Mouse (Mus musculus) thymus, adult 18-20 months (tissue): Measurements from ENCODE around the gene Hoxa9.

ENCODE experiments used
- DNase-seq, 2 experiments: peaks; one replicate each; pipeline ENCODE4 v3.0.0; 2022; ENCODE audit warnings: mixed read lengths in 2 of 2

Hoxa9 gene

DNA sequence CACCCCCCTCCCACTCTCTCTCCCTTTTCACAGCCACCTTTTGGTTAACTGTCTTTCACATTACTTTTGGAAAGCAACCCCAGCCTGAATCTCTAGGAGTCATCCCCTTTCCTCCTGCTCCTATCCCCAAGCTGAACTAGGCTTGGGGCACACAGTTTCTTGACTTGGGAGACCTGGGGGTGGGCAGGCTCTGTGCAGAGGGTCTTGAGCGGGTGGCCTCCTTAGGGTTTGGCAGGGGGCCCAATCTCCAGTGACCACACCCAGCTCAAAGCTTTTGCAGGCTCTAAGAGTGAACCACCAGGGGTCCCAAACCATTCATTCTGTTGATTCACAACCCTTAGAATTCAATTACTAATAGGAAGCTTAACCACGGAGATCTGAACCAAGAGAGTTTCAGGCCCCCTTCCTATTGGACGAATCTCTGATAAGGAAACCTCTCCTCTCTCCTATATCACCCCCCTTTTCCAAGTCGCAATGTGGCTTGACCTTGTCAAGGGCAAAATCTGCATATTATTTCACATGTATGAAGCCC lies 12.0 kb upstream of the Hoxa9 start:
- DNase-seq: no peak

DNA sequence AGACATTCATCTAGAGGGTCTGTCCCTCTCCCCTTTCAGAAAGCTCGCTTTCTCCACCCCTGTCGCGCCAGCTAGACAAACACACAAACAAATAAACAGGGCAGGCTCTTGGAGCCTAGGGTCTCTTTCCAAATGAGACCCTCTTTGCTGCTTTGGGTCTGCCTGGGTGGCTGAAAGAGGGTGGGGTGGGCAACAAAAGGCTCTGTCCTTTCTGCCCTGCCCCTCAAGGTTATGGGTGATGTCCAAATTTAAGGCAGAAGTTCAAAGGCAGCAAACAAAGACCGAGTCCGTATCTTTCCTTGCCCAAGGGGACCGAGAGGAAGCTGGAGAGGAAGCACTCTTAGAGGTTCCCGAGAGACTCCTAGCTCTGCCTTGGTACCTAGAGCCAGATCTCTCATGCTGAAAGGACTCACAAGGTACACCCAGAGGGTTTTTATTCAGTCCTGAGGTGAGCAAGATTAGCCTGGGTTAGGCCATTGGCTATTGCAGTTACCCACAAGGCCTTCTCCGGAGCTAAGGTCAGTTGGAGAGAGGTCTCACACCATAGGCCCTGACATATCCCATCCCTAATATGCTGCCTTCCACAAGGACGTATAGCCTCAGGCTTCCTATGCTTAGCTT lies 10.2 kb upstream of the Hoxa9 start:
- no peak for DNase-seq

DNA sequence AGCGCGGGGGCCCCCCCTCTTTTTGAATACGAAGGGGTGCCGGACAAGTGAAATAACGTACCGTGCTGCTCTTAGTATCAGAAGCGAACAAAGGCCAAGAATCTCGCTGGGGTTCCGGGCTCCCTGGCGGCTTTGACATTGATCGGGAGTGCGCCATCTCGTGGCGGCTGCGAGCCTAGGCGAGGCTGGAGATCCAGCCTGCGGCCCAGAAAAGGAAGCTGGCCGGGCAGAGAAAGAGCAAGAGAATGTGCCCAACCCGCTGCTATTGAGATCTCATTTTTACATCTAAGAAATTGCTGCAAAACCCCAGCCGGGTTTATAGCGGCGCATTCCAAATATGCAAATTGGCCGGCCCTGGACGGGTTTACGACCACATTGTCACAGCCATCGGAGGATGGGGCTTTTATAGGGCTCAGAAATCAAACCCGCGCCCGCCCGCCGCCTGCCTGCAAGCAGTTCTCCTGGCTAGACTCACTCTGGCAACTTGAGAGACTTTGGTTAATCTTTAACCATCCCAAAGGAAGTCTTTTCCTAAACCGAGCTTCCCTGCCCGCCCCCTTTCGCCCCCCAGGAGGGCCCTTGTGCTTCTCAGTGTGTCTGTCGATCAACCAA lies 9.6 kb upstream of the Hoxa9 start, which contains the start of gene Hoxa10:
TSS of gene Hoxa10 (minus strand) at position 466 of the 612 bp plus-strand sequence.
- no peak for DNase-seq

DNA sequence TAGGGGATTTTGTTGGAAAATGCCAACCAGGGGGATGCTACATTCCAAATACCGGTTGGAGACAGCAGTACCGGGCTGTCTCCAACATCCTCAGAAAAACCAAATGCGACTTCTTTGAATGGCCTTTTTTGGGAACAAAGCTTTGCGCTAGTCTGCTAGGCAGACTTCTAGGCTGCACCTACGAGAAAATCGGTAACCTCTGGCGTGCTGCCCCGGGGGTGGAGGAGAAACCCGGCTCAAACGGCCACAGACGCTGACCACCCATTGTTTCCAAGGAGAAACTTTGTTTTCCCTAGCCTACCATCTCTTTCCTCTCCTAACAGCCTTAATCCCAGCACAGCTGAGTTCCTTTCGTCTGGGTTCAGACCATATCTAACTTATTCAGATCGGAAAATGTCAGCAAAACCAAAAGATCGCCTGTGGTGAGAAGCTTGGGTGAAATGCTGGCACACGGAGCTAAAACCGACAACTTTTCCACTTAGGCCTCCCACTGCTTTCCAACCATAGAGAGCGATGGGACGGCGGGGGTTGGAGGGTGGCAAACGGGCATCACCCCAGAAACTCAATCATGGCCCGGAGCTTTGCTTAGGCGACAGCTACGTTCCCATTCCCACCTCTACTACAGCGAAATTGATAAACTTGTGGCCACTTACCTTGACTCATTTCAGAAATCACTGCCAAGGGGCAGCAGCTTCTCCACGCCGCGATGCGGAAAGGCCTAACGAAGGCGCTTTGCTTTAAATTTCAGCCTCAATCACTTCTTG lies 8.9 kb upstream of the Hoxa9 start:
- no peak for DNase-seq

DNA sequence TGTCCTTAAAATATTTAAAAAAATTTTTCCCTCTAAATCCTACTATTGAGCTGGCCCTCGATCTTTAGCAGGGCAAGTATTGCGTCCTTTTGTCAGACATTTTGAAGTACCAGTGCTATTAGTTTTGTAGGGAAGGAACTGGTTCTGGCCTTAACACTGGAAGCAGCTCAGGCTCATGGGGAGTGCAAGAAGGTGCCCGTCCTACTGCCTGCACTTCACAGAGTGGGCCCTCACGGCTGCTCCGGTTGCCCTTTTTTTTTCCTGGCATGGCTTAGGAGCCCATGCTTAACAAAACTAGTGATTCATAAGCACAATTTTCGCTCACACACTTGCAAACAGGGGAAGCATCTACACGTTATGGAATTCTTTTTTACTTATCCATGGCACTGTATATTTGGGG lies 8.1 kb upstream of the Hoxa9 start:
- DNase-seq: no peak

DNA sequence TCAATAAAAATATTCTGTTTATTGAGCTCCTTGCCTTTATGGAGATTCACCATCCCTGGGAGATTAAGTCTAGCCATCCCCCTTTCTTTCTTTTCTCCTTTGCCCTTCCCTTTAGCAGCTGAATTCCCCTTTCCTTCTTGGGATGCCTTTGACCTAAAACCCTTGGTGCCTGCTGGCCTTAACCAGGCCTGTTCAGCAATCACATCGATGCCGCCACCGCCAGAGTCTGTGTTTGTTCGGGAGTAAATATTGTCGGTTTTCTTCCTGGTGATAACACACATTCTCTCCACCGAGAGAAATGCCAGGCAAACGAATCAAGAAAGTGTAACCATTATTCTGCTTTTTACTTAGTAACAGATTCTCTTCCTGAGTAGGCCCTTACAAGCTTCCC lies 7.3 kb upstream of the Hoxa9 start:
- DNase-seq: no peak

DNA sequence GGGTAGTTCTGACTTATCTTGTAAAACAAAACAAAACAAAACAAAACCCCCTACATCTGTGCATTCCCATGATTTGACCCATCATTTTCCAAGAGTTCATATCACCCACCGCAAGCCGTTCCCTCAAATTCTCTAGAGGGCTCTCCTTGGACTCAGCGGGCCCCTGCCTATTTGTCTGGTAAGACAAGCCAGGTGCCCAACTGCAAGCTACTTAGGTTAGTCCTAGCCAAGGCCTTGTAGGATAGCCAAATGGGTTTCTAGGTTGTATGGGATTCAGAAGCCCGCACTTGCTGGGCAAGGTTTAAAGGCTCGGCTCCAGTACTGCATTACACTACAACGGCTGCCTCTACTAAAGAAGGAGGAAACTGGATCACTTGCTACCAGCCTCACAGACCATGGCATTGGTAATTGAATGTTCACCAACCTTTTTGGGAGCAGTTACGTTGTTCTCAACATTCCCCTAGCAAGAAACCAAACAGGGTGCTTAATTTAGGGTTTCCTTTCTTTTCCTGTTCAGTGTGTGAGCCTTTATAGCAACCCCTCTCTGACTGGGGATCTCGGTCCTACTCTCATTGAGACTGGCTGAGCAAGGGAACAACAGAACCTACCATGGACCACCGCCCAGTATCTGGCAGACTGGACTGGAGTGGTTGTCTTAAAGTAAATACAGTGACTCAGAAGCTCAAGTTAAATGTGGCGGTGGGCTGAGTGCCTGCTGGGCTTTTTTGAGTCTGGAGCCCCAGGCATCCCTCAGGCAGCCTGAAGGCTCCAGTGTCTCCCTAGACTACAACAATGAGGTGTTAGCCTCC lies 6.7 kb upstream of the Hoxa9 start:
- DNase-seq: no peak

DNA sequence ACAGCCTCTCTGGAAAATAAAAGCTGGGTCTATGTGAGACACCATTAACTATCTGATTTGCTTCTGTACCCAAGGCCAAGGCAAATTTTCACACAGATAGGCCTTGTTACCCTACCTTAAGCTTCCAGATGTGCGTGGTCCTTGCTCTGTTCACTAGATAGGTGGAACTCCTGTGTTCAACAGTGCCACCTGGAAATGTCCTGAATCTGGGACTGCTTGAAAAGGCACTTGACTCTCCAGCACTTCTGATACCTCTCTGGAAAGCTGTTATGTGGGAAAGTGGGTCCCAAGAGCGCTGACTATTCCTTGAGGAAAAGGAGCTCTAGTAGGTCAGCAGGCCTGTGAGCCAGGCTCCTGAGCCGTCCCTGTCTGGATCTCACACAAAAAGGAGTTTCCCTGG lies 5.9 kb upstream of the Hoxa9 start:
- DNase-seq: no peak

DNA sequence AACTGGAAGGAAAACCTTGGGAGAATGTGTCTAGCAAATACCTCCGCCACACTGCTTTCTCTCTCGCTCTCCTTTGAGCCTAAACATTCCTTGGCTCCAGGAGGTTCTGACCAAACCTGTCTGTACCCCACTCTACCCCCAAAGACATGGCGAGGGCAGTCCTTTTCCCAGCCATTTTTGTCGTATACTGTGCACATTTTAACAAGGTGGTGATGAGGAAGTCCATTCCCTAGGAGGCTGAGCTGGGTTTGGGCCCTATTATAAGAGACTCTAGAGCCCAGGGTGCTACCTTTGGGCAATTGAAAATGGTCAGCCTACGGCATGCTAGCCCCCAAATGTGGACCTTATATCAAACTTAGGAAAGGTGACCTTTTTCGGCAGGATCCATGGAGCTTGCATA lies 5.0 kb upstream of the Hoxa9 start:
- DNase-seq: no peak

DNA sequence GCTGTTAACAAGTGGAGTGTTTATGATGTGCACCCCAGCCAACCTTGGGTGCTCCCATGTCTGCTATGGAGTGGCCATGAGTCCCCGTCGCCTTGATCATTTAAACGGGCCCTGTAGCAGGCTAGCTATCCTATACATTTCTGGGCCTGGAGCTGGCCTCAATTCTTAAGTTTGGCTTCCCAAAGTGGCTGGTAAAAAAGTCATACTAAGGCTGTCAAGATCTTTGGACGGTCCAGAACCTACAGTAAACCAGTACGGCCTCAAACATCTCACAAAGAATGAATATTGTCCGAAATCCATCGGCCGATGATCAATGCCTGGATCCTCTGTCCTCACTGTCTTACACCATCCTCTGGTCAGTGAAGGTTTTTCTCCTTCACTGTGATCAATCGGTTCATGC lies 4.4 kb upstream of the Hoxa9 start:
- no peak for DNase-seq

DNA sequence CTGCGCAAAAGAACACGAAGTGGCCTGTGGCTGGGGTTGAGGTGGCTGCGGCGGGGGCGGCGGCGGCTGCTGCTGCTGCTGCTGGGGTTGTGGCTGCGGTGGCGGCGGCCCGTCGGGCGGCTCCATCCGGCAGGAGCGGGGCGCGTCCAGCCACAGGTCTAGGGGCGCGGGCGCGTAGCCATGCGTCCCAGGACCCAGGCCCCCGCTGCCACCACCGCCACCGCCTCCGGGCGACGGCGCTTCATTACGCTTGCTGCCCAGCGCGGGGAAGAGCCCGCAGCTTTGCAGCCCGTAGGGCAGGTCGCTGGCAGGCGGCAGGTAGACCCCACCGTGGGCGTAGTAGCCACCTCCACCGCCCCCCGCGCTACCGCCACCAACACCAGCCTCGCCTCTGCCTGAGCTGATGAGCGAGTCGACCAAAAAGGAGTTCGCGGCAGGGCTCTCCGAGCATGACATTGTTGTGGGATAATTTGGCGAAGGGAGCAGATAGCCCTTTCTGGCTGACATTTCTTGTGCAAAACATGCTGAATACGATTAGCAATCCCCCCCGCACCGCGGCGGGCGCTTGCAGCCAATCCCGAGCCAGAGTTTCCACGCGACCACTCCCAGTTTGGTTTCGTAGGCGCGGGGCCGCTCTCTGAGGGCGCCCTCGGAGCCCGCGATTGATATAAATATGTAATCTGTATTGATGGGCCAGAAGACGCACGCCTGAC lies 3.7 kb upstream of the Hoxa9 start:
- no peak for DNase-seq

DNA sequence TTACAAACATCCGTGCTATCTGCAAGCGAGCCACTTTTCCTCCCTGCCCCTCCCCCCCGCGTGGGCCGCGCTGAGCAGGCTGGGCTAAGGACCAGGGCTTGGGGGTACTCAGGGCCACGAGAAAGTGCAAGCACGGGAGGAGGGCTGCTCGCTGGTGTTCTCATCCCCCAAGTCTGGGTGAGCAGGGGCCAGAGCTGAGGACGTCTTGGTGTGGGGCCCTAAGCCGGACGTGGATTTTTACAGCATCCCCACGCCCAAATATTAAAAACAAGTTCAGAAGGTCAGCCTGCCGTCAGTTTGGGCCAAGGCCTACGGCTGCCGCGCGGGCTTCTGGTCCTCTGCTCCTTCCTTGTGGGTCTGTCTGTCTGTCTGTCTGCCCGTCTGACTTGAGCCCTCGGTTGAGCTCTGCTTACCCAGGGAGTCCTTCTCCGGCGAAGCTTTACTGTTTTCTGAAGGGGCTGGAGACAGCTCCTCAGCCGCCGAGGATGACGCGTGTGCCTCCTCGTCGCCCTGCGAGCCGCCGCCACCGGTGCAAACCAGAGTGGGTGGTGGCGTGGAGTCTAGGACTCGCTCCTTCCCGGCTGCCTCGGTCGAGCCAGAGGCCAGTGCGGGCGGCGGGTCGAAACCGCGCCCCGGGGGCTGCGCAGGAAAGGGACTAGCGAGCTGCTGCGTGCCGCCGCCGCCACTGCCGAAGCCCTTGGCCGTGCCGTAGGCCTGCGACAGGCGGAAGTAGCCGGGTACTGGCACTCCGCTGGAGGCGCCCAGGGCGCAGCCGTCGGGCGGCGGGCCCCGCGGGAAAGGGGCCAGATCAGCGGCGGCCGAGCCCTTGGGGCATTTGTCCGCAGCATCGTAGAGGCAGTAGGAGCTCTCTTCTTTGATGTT lies 2.9 kb upstream of the Hoxa9 start:
- DNase-seq: no peak

DNA sequence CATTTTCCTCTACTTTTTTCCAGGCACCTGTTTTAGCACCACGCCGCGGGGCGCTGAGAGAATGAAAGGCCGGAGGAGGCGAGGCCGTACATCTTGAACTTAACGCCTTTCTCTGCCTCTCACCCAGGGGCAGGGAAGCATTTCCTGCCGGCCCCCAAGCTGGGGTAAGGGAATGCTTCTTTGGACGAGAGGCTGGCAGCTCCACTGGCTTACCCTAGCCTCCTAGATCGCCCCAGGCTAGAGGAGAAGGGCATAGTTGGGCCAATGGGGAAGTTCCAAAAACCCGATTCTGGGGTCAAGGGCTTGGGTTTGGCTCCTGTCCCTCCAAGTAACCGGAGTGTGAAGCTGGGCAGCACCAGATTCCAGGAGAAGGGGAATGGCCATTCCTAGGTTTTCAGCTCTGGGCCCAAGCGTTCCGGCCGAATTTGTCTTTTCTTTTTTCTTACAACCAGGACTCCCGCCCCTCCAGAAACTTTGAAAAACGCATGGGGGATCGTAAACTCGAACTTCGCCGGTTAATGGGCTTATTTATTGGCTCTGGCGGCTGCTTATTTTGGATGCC lies 2.2 kb upstream of the Hoxa9 start:
- no peak for DNase-seq

DNA sequence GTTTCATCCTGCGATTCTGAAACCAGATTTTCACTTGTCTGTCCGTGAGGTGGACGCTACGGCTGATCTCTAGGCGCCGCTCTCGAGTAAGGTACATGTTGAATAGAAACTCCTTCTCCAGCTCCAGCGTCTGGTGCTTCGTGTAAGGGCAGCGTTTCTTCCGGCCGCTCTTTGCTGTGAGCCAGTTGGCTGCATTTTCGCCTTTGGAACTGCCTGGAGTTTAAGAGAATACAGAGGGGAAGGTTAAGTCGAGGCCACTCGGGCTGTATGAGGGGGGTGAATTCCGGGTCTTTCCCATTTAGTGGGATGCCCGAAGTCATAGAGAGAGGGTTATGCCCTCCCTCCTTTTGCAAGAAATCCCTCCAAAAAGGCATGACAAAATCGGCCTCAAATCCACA lies 1.7 kb upstream of the Hoxa9 start:
- DNase-seq: no peak

DNA sequence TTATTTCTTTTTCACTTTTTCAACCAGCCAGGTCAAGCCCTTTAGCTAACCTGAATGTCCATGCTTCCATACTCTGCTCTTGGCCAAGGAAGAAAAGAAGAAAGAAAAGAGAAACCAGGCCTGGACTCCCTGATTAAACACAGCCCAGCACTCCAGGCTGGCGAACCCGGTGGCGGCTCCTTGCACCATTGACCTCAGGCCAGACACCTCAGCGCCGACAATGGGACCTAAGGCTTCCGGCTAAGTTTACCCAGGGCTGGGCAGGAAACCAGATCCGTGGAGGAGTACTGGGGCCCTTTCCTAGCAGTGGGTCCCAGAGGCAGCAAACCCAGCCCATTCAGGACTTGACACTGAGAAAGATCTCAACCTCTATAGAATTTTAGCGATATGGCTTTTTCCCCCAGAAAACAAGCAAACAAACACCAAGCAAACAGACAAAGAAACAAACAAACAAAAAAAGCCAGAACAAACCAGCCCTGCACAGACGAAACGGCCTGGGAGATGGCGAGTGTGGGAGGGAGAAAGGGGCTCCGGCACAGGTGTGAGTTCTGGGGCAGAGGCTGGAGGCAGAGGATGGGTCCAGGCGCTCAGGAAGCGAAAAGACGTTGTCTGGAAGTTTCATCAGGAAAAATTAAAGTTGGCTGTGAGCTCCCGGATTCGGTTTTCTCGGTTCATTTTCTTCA lies 1.1 kb upstream of the Hoxa9 start:
- no peak for DNase-seq

DNA sequence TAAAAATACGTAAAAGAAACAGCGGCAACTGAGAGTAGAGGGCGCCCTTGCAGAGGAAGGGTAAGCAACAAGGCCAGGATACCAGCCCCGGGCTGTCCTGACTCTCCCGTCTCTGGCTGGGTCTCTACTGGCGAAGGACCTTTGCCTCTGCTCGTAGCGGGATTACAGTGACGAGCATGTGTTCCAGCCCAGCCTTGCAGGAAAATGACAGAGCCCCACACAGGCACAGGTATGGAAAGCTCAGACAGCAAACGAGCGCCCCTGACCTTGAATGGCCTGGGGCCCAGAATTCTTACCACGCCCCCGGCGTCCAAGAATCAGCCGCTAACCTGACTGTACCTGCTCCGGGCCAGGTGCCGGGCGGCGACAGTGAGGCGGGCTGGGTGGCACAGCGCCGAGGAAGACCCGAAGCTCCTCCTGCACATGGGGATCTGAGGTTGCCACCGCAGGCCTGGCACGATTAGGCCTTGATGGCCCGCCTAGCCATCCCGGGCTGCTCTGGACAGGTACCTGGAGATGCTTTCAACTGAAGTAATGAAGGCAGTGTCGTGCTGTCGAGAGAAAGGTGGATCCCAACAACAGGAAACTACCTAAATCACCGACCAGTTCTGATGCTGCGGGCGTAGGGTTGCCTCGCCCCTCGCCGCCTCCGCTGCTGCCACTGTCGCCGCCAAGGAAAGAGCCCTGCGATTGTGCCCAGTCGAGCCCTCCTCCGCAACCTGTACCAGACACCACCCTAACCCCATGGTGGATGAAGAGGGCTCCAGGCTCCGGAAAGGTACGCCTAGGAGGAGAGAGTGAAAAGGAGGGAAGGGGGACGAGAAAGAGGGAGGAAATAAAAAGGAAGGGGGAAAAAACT lies 1.1 kb downstream of the Hoxa9 start:
- no peak for DNase-seq

DNA sequence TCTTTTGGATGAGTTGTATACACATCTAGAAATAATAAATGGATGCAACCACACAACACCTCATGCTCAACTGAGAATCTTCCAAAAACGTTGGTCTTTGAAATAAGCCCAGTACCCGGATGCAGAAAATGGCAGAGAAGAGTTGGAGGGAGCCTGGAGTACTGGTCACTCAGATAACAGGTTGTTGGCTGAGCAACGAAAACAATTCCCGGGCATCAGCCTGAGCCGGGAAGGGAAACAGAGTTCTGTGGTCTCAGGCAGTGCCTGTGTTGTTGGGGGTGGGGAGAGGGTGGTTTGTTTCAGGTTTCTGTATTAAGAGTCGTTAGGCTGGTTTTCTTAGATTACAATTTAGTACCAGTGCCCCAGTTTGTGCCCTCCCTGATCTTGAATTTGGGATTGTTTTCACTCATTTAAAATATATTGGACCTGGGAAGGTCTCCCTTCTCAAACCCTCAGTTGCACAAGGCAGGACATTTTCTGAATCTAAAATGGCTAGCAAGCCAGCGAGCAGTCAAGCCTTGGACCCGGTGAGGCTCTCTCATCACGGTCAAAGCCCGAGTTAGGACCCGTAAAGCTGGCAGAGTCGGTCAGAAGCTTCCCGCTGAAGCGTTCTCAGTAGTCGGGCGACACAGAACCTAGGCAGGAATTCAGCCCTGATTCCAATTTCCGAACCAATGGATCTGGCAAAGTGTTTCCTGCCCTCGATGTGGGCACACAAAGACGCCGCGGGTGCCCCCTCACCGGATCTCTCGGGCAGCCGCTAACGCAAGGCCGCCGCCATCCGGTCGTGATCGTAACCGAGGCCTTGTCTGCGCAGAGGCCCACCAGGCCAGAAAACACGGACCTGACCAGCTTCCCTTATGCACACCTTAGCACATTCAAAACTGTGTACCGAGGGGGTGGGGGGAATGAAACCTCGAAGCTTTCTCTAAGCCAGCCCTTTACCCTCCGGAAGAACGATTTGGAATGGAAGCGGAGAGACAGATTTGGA lies 2.1 kb downstream of the Hoxa9 start:
- no peak for DNase-seq
